Mouse (Mus musculus) kidney, adult 2 months (tissue): Measurements from ENCODE around the gene Enthd1. TPM values are rescaled to one million over a fixed set of nuclear protein-coding genes. Genes with fewer than 3 reads are reported as not detected.

Source experiments
- DNase-seq: peaks from one replicate; pipeline ENCODE4 v3.0.0; 2021
- H3K27ac ChIP-seq: fragments of 200-500 bp; 2 replicates; pipeline ENCODE4 v1.5.1; 2012; ENCODE audit warnings: low read depth, low read length, control low read depth, inconsistent platforms; ENCODE audit not compliant: insufficient read depth
- H3K27me3 ChIP-seq: fragments of 200-500 bp; replicated peaks from 2 replicates; pipeline ENCODE4 v1.6.1; 2012; ENCODE audit warnings: mild to moderate bottlenecking, moderate library complexity, low read length, inconsistent platforms; ENCODE audit not compliant: control insufficient read depth, insufficient read depth
- H3K36me3 ChIP-seq: fragments of 200-500 bp; 2 replicates; pipeline ENCODE4 v1.6.1; 2012; ENCODE audit warnings: mild to moderate bottlenecking, moderate library complexity, low read length, inconsistent platforms; ENCODE audit not compliant: control insufficient read depth, insufficient read depth
- H3K4me1 ChIP-seq: fragments of 200-500 bp; 2 replicates; pipeline ENCODE4 v1.6.1; 2011; ENCODE audit warnings: low read length; ENCODE audit not compliant: control insufficient read depth, insufficient read depth
- H3K4me3 ChIP-seq: fragments of 200-500 bp; 2 replicates; pipeline ENCODE4 v1.5.1; 2011; ENCODE audit warnings: mild to moderate bottlenecking, low read depth, low read length, control low read depth; ENCODE audit not compliant: insufficient read depth
- CTCF ChIP-seq: fragments of 200-500 bp; conservative IDR thresholded peaks from 2 replicates; pipeline ENCODE4 v1.5.1; 2011; ENCODE audit warnings: low read depth, mild to moderate bottlenecking, control low read depth, low read length, moderate library complexity, mixed read lengths; ENCODE audit not compliant: insufficient read depth, insufficient read length
- POLR2A ChIP-seq: fragments of 200-500 bp; IDR thresholded peaks from one replicate; pipeline ENCODE4 v1.6.1; 2011; ENCODE audit warnings: low read depth, low read length, control low read depth
- WGBS: fragments of 180-500 bp; shearing (Covaris S2); methylation state at CpG from one replicate; pipeline ENCODE4 v1.1.7; 2018; 5-methylcytosine and 5-hydroxymethylcytosine counted together
- polyA plus RNA-seq: library from polyadenylated mRNA; depleted of rRNA; stranded (reverse); fragments of >200 nt; gene quantifications from 2 replicates; pipeline ENCODE4 v1.2.3, GENCODE M21; 2012

Enthd1 gene
- polyA plus RNA-seq, 1 experiment: not detected

- TF ChIP-seq CTCF (no peak), POLR2A (no peak)
- Histone ChIP-seq H3K4me1 (no peaks in the 10 kb centered on the region), H3K36me3 (no peaks in the 10 kb centered on the region), H3K27me3 (no peaks in the 10 kb centered on the region), H3K4me3 (no peak overlapping the region), H3K27ac (no peak overlapping the region)
- WGBS: 71% methylated on average over 9 of the region's 9 CpGs
- no peak for DNase-seq
Measured at GRCm38 (mm10) chr15:80483041-80483705, 81.8 kb downstream of the Enthd1 start.

GRCm38 (mm10) chr15:80482348-80482747 is 82.6 kb downstream of the Enthd1 start:
- Histone ChIP-seq H3K4me1 (no peaks in the 10 kb centered on the region), H3K4me3 (no peak overlapping the region), H3K27ac (no peak overlapping the region), H3K27me3 (no peaks in the 10 kb centered on the region), H3K36me3 (no peaks in the 10 kb centered on the region)
- TF ChIP-seq CTCF (no peak), POLR2A (no peak)
- 79% methylated on average over 8 of the region's 8 CpGs for WGBS
- no peak for DNase-seq

GRCm38 (mm10) chr15:80474429-80475002 is 90.4 kb downstream of the Enthd1 start:
- H3K36me3 ChIP-seq: no peaks in the 10 kb centered on the region
- no peak overlapping the region for H3K4me3 ChIP-seq
- H3K4me1 ChIP-seq: no peaks in the 10 kb centered on the region
- TF ChIP-seq POLR2A: no peak
- no peak for TF ChIP-seq CTCF
- DNase-seq: no peak
- H3K27me3 ChIP-seq: no peaks in the 10 kb centered on the region
- WGBS: 82% methylated on average over 6 of the region's 6 CpGs
- no peak overlapping the region for H3K27ac ChIP-seq

GRCm38 (mm10) chr15:80467876-80468275 is 97.1 kb downstream of the Enthd1 start:
- Histone ChIP-seq H3K27me3 (no peaks in the 10 kb centered on the region), H3K36me3 (no peaks in the 10 kb centered on the region), H3K27ac (no peak overlapping the region), H3K4me3 (no peak overlapping the region), H3K4me1 (no peaks in the 10 kb centered on the region)
- WGBS: 96% methylated on average over 4 of the region's 4 CpGs
- DNase-seq: no peak
- TF ChIP-seq CTCF (no peak), POLR2A (no peak)

- Histone ChIP-seq H3K4me1 (no peaks in the 10 kb centered on the region), H3K27me3 (no peaks in the 10 kb centered on the region), H3K36me3 (no peaks in the 10 kb centered on the region), H3K4me3 (no peak overlapping the region), H3K27ac (no peak overlapping the region)
- peak; percentile 24 for DNase-seq
- TF ChIP-seq CTCF (no peak), POLR2A (no peak)
- WGBS: 8% methylated on average over 9 of the region's 9 CpGs
Measured at GRCm38 (mm10) chr15:80462106-80462505, 102.8 kb downstream of the Enthd1 start.

- TF ChIP-seq POLR2A: no peak
- no peak for TF ChIP-seq CTCF
- 52% methylated on average over 2 of the region's 2 CpGs for WGBS
- no peaks in the 10 kb centered on the region for H3K4me1 ChIP-seq
- no peak overlapping the region for H3K27ac ChIP-seq
- no peak overlapping the region for H3K4me3 ChIP-seq
- no peaks in the 10 kb centered on the region for H3K27me3 ChIP-seq
- DNase-seq: no peak
- H3K36me3 ChIP-seq: no peaks in the 10 kb centered on the region
Measured at GRCm38 (mm10) chr15:80461446-80461845, 103.5 kb downstream of the Enthd1 start.

- Histone ChIP-seq H3K4me1 (no peaks in the 10 kb centered on the region), H3K27me3 (no peaks in the 10 kb centered on the region), H3K4me3 (no peak overlapping the region), H3K36me3 (no peaks in the 10 kb centered on the region), H3K27ac (no peak overlapping the region)
- WGBS: 82% methylated on average over 9 of the region's 9 CpGs
- no peak for DNase-seq
- TF ChIP-seq CTCF (no peak), POLR2A (no peak)
Measured at GRCm38 (mm10) chr15:80460011-80460410, 104.9 kb downstream of the Enthd1 start.
